Mouse (Mus musculus) CH12.LX (cell line): ENCODE measurements at regions not wholly inside any gene's neighbourhood (a gene's known extent, or its start where the extent isn't known, plus 50 kb on each side); places are given as distances from the start of the nearest gene placed in this dataset.

Source experiments
- DNase-seq: peaks from one replicate; pipeline ENCODE4 v3.0.0-alpha.2; 2013; ENCODE audit errors: extremely low read depth
- H3K27ac ChIP-seq: 2 replicates; pipeline ENCODE4 v1.5.1; 2012; ENCODE audit warnings: low read depth, mild to moderate bottlenecking, control low read depth, moderate library complexity; ENCODE audit not compliant: insufficient read depth
- H3K27me3 ChIP-seq: replicated peaks from 2 replicates; pipeline ENCODE3; 2012; ENCODE audit warnings: inconsistent platforms
- H3K36me3 ChIP-seq, 2 experiments: replicated peaks in 1 of 2; 2 replicates each; pipeline versions ENCODE3 to v1.6.1; 2012; ENCODE audit warnings: inconsistent platforms in 1 of 2, low read length in 1 of 2, mild to moderate bottlenecking in 1 of 2, mixed read lengths in 1 of 2, moderate library complexity in 1 of 2; ENCODE audit not compliant: control insufficient read depth in 1 of 2, insufficient read depth in 1 of 2
- H3K4me1 ChIP-seq, 2 experiments: 2 replicates each; pipeline ENCODE4 v1.6.1; 2012; ENCODE audit warnings: inconsistent platforms in 1 of 2, moderate library complexity in 1 of 2; ENCODE audit not compliant: insufficient read depth in 2 of 2, control insufficient read depth in 1 of 2
- H3K4me2 ChIP-seq: 2 replicates; pipeline ENCODE4 v1.6.1; 2012; ENCODE audit warnings: low read depth, mild to moderate bottlenecking, control low read depth; ENCODE audit not compliant: poor library complexity, insufficient read depth, severe bottlenecking
- H3K4me3 ChIP-seq, 3 experiments: fragments of 150-350 bp in 1 of 3; sonication (generic) in 1 of 3; replicated peaks in 1 of 3; 2 replicates each; pipeline versions ENCODE3 to v1.5.1; 2011 to 2012; ENCODE audit warnings: low read depth in 2 of 3, low read length in 2 of 3, mild to moderate bottlenecking in 2 of 3, moderate library complexity in 2 of 3, control low read depth in 1 of 3, improper control_type of control experiment in 1 of 3, inconsistent platforms in 1 of 3, mixed read lengths in 1 of 3; ENCODE audit not compliant: poor library complexity in 1 of 3
- H3K79me2 ChIP-seq: replicated peaks from 2 replicates; pipeline ENCODE4 v1.6.1; 2012; ENCODE audit warnings: mild to moderate bottlenecking, moderate library complexity; ENCODE audit not compliant: control insufficient read depth, poor library complexity, insufficient read depth, severe bottlenecking; ENCODE audit errors: extremely low read depth
- H3K9ac ChIP-seq: 2 replicates; pipeline ENCODE4 v1.6.1; 2012; ENCODE audit warnings: low read depth, mild to moderate bottlenecking, control low read depth, moderate library complexity; ENCODE audit not compliant: insufficient read depth
- H3K9me3 ChIP-seq: replicated peaks from 2 replicates; pipeline ENCODE3; 2012; ENCODE audit warnings: low read length, inconsistent platforms, mixed read lengths
- CHD1 ChIP-seq: IDR thresholded peaks from 2 replicates; pipeline ENCODE4 v1.6.1; 2012; ENCODE audit warnings: low read depth, low read length, improper control_type of control experiment, inconsistent platforms
- ETS1 ChIP-seq: conservative IDR thresholded peaks from 2 replicates; pipeline ENCODE4 v1.6.1; 2012; ENCODE audit warnings: low read depth, mild to moderate bottlenecking, inconsistent platforms, low read length, improper control_type of control experiment, moderate library complexity
- HCFC1 ChIP-seq: IDR thresholded peaks from 2 replicates; pipeline ENCODE4 v1.6.1; 2012; ENCODE audit warnings: low read depth, mild to moderate bottlenecking, inconsistent platforms, low read length, improper control_type of control experiment
- KAT2A ChIP-seq: IDR thresholded peaks from 2 replicates; pipeline ENCODE4 v1.6.1; 2012; ENCODE audit warnings: low read length, improper control_type of control experiment, inconsistent platforms; ENCODE audit not compliant: insufficient replicate concordance
- MAFK ChIP-seq: IDR thresholded peaks from 2 replicates; pipeline ENCODE4 v1.6.1; 2011; ENCODE audit warnings: low read length, improper control_type of control experiment; ENCODE audit not compliant: insufficient replicate concordance
- MAZ ChIP-seq: IDR thresholded peaks from 2 replicates; pipeline ENCODE4 v1.6.1; 2012; ENCODE audit warnings: low read depth, mild to moderate bottlenecking, inconsistent platforms, low read length, improper control_type of control experiment, moderate library complexity
- MXI1 ChIP-seq: IDR thresholded peaks from 2 replicates; pipeline ENCODE4 v1.6.1; 2011; ENCODE audit warnings: mild to moderate bottlenecking, low read depth, low read length, improper control_type of control experiment
- MYC ChIP-seq: IDR thresholded peaks from 2 replicates; pipeline ENCODE4 v1.6.1; 2011; ENCODE audit warnings: low read depth, mild to moderate bottlenecking, improper control_type of control experiment, low read length
- PAX5 ChIP-seq: IDR thresholded peaks from 2 replicates; pipeline ENCODE4 v1.6.1; 2012; ENCODE audit warnings: low read length, inconsistent platforms, mixed read lengths
- RAD21 ChIP-seq: IDR thresholded peaks from 2 replicates; pipeline ENCODE4 v1.6.1; 2011; ENCODE audit warnings: low read depth, mild to moderate bottlenecking, low read length, improper control_type of control experiment, moderate library complexity
- RCOR1 ChIP-seq: conservative IDR thresholded peaks from 2 replicates; pipeline ENCODE4 v1.6.1; 2012; ENCODE audit warnings: low read depth, mild to moderate bottlenecking, inconsistent platforms, low read length, improper control_type of control experiment
- SIN3A ChIP-seq: IDR thresholded peaks from 2 replicates; pipeline ENCODE4 v1.6.1; 2012; ENCODE audit warnings: low read length, improper control_type of control experiment, inconsistent platforms
- TBP ChIP-seq: conservative IDR thresholded peaks from 2 replicates; pipeline ENCODE4 v1.6.1; 2011; ENCODE audit warnings: low read depth, low read length, improper control_type of control experiment
- ZC3H11A ChIP-seq: IDR thresholded peaks from 2 replicates; pipeline ENCODE4 v1.6.1; 2012; ENCODE audit warnings: low read depth, mild to moderate bottlenecking, inconsistent platforms, low read length, improper control_type of control experiment
- ZKSCAN1 ChIP-seq: IDR thresholded peaks from 2 replicates; pipeline ENCODE4 v1.6.1; 2012; ENCODE audit warnings: low read depth, inconsistent platforms, low read length, improper control_type of control experiment, borderline replicate concordance
- dilution Hi-C: fragments of 300-500 bp; cut with MboI; formaldehyde crosslinking; loops from 2 replicates; pipeline ENCODE4 v1.14.3; 2020; ENCODE audit warnings: low sequenced_read_pairs; ENCODE audit not compliant: extremely low pct_unique_long_range_greater_than_20kb, extremely low pct_ligation_motif_present
- in situ Hi-C: fragments of 300-500 bp; cut with MboI; formaldehyde crosslinking; loops from 3 replicates; pipeline ENCODE4 v1.14.3; 2019; ENCODE audit warnings: low sequenced_read_pairs, low pct_ligation_motif_present, low pct_unique_long_range_greater_than_20kb, mixed read lengths

GRCm38 (mm10) chr19:36252522-36252921, 95.6 kb upstream of the Pcgf5 start:
- DNase-seq = no peak
- no peak overlapping the region for H3K4me2 ChIP-seq
- H3K27me3 ChIP-seq = no peaks in the 10 kb centered on the region
- H3K9me3 ChIP-seq = peaks cover 4% of the 10 kb centered on the region
- H3K4me3 ChIP-seq = no peak overlapping the region
- no peak overlapping the region for H3K27ac ChIP-seq
- dilution Hi-C loops = no loop called here
- in situ Hi-C loops = no loop called here
- H3K79me2 ChIP-seq = no peaks in the 10 kb centered on the region
- H3K4me1 ChIP-seq = no peaks in the 10 kb centered on the region
- TF ChIP-seq MYC (no peak), KAT2A (no peak), HCFC1 (no peak), MAZ (no peak), RCOR1 (no peak), CHD1 (no peak), ETS1 (no peak)
- TF ChIP-seq, all 38 proteins: peak for 0
- no peaks in the 10 kb centered on the region for H3K36me3 ChIP-seq
- no peak overlapping the region for H3K9ac ChIP-seq

DNA sequence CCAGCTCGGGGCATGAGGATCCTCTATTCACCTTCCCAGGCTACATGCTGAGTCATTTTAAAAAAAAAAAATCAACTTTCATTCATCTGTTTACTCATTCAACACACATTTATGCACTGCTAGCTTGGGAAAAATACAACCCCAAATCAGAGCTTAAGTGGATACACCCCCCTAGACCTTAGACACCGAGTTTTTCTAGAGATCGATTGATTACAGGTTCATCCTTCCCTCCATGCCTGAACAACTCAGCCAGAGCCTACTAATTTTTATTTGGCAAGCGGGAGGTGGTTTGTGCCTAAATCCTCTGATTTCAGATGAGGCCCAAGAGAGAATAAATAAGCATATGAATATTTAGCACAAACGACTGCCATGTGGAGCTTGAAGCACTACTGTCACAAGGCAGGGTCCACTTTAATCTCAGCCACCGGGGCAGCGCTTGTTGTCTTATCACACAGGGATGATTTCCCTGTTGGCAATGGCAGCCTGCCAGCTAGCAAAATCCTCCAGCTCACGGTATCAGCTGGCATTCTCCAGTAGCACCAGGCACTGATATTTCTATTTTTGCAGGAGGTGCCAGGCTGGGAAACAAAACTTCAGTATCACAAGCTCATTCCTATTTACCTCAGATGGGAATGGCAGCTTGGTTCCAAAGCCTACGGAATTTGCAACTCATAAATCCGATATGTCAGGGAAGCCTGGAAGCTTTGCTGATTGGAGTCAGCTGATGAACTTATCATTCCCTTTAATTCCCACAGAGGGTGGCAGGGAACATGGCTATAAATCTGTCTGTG, 90.2 kb upstream of the Pcgf5 start:
- no peak overlapping the region for H3K4me3 ChIP-seq
- H3K9ac ChIP-seq = no peak overlapping the region
- dilution Hi-C loops = no loop called here
- no peak overlapping the region for H3K4me2 ChIP-seq
- DNase-seq = no peak
- H3K27me3 ChIP-seq = no peaks in the 10 kb centered on the region
- no peak overlapping the region for H3K27ac ChIP-seq
- TF ChIP-seq MXI1 = no peak
- no peak for TF ChIP-seq PAX5
- no peak for TF ChIP-seq MAFK
- TF ChIP-seq ZKSCAN1 = no peak
- TF ChIP-seq TBP = no peak
- TF ChIP-seq RAD21 = no peak
- TF ChIP-seq MYC = no peak
- TF ChIP-seq SIN3A = no peak
- TF ChIP-seq ZC3H11A = no peak
- in situ Hi-C loops = no loop called here
- no peaks in the 10 kb centered on the region for H3K4me1 ChIP-seq
- no peaks in the 10 kb centered on the region for H3K79me2 ChIP-seq
- H3K9me3 ChIP-seq = no peaks in the 10 kb centered on the region
- H3K36me3 ChIP-seq = no peaks in the 10 kb centered on the region
